Mouse (Mus musculus): ENCODE measurements around the gene Stox2. TPM values are rescaled to one million over a fixed set of nuclear protein-coding genes. Genes with fewer than 3 reads are reported as not detected.

Stox2 gene
- polyA plus RNA-seq, 1 experiment: 0.01 TPM

- H3K4me3 ChIP-seq (replicated peaks): no peak overlapping the region
- no peaks in the 10 kb centered on the region for H3K36me3 ChIP-seq (ENCODE audit: control insufficient read depth)
- no peaks in the 10 kb centered on the region for H3K4me1 ChIP-seq (ENCODE audit: control insufficient read depth)
- H3K27me3 ChIP-seq (ENCODE audit: control insufficient read depth): no peaks in the 10 kb centered on the region
- no peaks in the 10 kb centered on the region for H3K9me3 ChIP-seq (ENCODE audit: control insufficient read depth, low read length)
- no peak for TF ChIP-seq GATA1 (IDR thresholded peaks at IDR 0.05; ENCODE audit: low read length)
- no peak for TF ChIP-seq TAL1 (IDR thresholded peaks at IDR 0.05; ENCODE audit: low read length)
Measured at GRCm38 (mm10) chr8:47306372-47306771, 139.8 kb downstream of the Stox2 start.

- no peaks in the 10 kb centered on the region for H3K27me3 ChIP-seq (ENCODE audit: control insufficient read depth)
- no peaks in the 10 kb centered on the region for H3K36me3 ChIP-seq (ENCODE audit: control insufficient read depth)
- TF ChIP-seq GATA1 (IDR thresholded peaks at IDR 0.05; ENCODE audit: low read length): no peak
- TF ChIP-seq TAL1 (IDR thresholded peaks at IDR 0.05; ENCODE audit: low read length): no peak
- H3K4me3 ChIP-seq (replicated peaks): no peak overlapping the region
- no peaks in the 10 kb centered on the region for H3K9me3 ChIP-seq (ENCODE audit: control insufficient read depth, low read length)
- no peaks in the 10 kb centered on the region for H3K4me1 ChIP-seq (ENCODE audit: control insufficient read depth)
Measured at GRCm38 (mm10) chr8:47305880-47306279, 140.3 kb downstream of the Stox2 start.

- no peaks in the 10 kb centered on the region for H3K9me3 ChIP-seq (ENCODE audit: control insufficient read depth, low read length)
- no peaks in the 10 kb centered on the region for H3K27me3 ChIP-seq (ENCODE audit: control insufficient read depth)
- H3K4me1 ChIP-seq (ENCODE audit: control insufficient read depth): no peaks in the 10 kb centered on the region
- H3K4me3 ChIP-seq (replicated peaks): no peak overlapping the region
- H3K36me3 ChIP-seq (ENCODE audit: control insufficient read depth): no peaks in the 10 kb centered on the region
- TF ChIP-seq TAL1 (IDR thresholded peaks at IDR 0.05; ENCODE audit: low read length): no peak
- TF ChIP-seq GATA1 (IDR thresholded peaks at IDR 0.05; ENCODE audit: low read length): no peak
Measured at GRCm38 (mm10) chr8:47298460-47298859, 147.7 kb downstream of the Stox2 start.

- Histone ChIP-seq H3K4me1 (ENCODE audit: control insufficient read depth) (no peaks in the 10 kb centered on the region), H3K27me3 (ENCODE audit: control insufficient read depth) (peaks cover 44% of the 10 kb centered on the region)
- TF ChIP-seq GATA1 (IDR thresholded peaks at IDR 0.05; ENCODE audit: low read length) (no peak), TAL1 (IDR thresholded peaks at IDR 0.05; ENCODE audit: low read length) (no peak)
Measured at GRCm38 (mm10) chr8:47289641-47290040, 156.5 kb downstream of the Stox2 start.

GRCm38 (mm10) chr8:47288866-47289541 lies 157.2 kb downstream of the Stox2 start:
- Histone ChIP-seq H3K27me3 (ENCODE audit: control insufficient read depth) (peaks cover 44% of the 10 kb centered on the region), H3K4me1 (ENCODE audit: control insufficient read depth) (no peaks in the 10 kb centered on the region), H3K4me3 (replicated peaks) (peak overlapping the region; percentile 47), H3K9me3 (ENCODE audit: control insufficient read depth, low read length) (no peaks in the 10 kb centered on the region), H3K36me3 (ENCODE audit: control insufficient read depth) (no peaks in the 10 kb centered on the region)
- TF ChIP-seq TAL1 (IDR thresholded peaks at IDR 0.05; ENCODE audit: low read length) (no peak), GATA1 (IDR thresholded peaks at IDR 0.05; ENCODE audit: low read length) (no peak)

More at GRCm38 (mm10) chr8:47289641-47290040, 156.5 kb downstream of the Stox2 start:
- H3K4me3 ChIP-seq (replicated peaks): no peak overlapping the region
- H3K9me3 ChIP-seq (ENCODE audit: control insufficient read depth, low read length): no peaks in the 10 kb centered on the region
- no peaks in the 10 kb centered on the region for H3K36me3 ChIP-seq (ENCODE audit: control insufficient read depth)

DNA sequence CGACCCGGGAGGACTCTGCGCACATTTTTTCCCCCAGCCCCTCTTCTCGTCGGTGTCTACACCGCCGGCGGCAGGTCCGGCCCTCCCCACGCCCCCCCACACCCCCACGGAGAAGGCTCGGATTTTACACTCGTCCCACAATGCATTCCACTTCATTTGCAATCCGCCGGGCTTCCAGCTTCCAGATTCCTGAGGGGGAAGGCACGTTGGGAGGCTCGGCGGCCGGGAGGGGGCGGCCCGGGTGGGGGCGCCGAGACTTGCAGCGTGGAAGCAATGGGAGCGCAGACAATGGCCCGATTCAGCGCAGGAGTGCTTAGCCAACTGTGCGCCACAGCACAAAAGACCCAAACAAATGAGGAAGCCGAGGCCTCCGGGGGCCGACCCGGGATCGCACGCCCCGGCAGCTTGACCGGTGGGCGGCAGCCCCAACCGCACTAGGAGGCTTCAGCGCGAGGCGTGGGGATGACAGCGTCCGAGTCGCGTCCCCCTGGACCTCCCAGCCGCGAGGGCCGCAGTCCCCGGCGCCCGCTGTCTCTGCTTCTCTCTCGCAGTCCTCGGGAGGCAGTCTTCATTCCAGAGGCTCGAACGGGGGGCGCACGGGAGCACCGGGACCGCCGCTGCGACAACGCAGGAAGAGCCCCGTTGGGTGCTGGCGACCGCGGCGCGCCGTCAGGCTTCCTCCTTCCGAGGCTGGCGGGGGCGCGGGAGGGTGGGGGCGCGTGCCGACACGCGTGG lies 157.9 kb downstream of the Stox2 start:
- Histone ChIP-seq H3K4me1 (ENCODE audit: control insufficient read depth) (no peaks in the 10 kb centered on the region), H3K9me3 (ENCODE audit: control insufficient read depth, low read length) (no peaks in the 10 kb centered on the region), H3K4me3 (replicated peaks) (peak overlapping the region; percentile 47), H3K27me3 (ENCODE audit: control insufficient read depth) (peaks cover 44% of the 10 kb centered on the region), H3K36me3 (ENCODE audit: control insufficient read depth) (no peaks in the 10 kb centered on the region)
- TF ChIP-seq TAL1 (IDR thresholded peaks at IDR 0.05; ENCODE audit: low read length) (no peak), GATA1 (IDR thresholded peaks at IDR 0.05; ENCODE audit: low read length) (no peak)

GRCm38 (mm10) chr8:47287641-47288130 lies 158.5 kb downstream of the Stox2 start:
- H3K4me1 ChIP-seq (ENCODE audit: control insufficient read depth): no peaks in the 10 kb centered on the region
- TF ChIP-seq GATA1 (IDR thresholded peaks at IDR 0.05; ENCODE audit: low read length) (no peak), TAL1 (IDR thresholded peaks at IDR 0.05; ENCODE audit: low read length) (no peak)
- no peaks in the 10 kb centered on the region for H3K36me3 ChIP-seq (ENCODE audit: control insufficient read depth)
- no peaks in the 10 kb centered on the region for H3K9me3 ChIP-seq (ENCODE audit: control insufficient read depth, low read length)
- no peak overlapping the region for H3K4me3 ChIP-seq (replicated peaks)
- peaks cover 44% of the 10 kb centered on the region for H3K27me3 ChIP-seq (ENCODE audit: control insufficient read depth)

DNA sequence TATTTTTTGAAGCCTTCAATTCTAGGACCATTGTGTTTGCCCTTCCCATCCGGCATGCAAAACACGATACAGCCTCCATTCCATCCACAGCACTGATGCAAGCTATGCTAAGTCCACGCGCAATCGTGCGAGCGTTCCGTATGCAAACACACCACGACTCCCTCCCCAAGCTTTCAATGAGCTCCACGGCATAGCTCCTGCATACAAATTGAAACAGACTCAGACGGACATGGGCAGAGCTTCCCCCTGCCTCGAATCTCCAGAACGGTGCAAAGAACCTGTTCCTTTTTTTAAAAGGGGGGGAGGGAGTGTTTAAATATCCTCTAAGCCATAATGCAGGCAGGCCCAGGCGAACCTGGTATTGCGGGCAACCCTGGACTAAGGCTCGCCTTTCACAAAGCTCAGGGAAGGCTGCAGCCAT lies 159.0 kb downstream of the Stox2 start:
- Histone ChIP-seq H3K27me3 (ENCODE audit: control insufficient read depth) (peaks cover 44% of the 10 kb centered on the region), H3K4me3 (replicated peaks) (no peak overlapping the region), H3K9me3 (ENCODE audit: control insufficient read depth, low read length) (no peaks in the 10 kb centered on the region), H3K36me3 (ENCODE audit: control insufficient read depth) (no peaks in the 10 kb centered on the region), H3K4me1 (ENCODE audit: control insufficient read depth) (no peaks in the 10 kb centered on the region)
- no peak for TF ChIP-seq TAL1 (IDR thresholded peaks at IDR 0.05; ENCODE audit: low read length)
- no peak for TF ChIP-seq GATA1 (IDR thresholded peaks at IDR 0.05; ENCODE audit: low read length)

- Histone ChIP-seq H3K4me1 (ENCODE audit: control insufficient read depth) (no peaks in the 10 kb centered on the region), H3K9me3 (ENCODE audit: control insufficient read depth, low read length) (no peaks in the 10 kb centered on the region), H3K27me3 (ENCODE audit: control insufficient read depth) (peaks cover 44% of the 10 kb centered on the region), H3K36me3 (ENCODE audit: control insufficient read depth) (no peaks in the 10 kb centered on the region), H3K4me3 (replicated peaks) (no peak overlapping the region)
- TF ChIP-seq TAL1 (IDR thresholded peaks at IDR 0.05; ENCODE audit: low read length): no peak
- TF ChIP-seq GATA1 (IDR thresholded peaks at IDR 0.05; ENCODE audit: low read length): no peak
Measured at GRCm38 (mm10) chr8:47286081-47286700, 160.0 kb downstream of the Stox2 start.

Measured in erythroblast, embryonic 14.5 days (primary cell).